Mouse (Mus musculus): Measurements from ENCODE around the gene Rnf24. TPM values are rescaled to one million over a fixed set of nuclear protein-coding genes. Genes with fewer than 3 reads are reported as not detected.
"Not testable (repeated sequence)": the region's sequence is repeated elsewhere in the genome, so short reads cannot be mapped to it uniquely, and the experiment has no call there.

Rnf24 gene
- total and polyA plus RNA-seq, 3 experiments: 3.9 to 14.7 (median 3.9) TPM

DNA sequence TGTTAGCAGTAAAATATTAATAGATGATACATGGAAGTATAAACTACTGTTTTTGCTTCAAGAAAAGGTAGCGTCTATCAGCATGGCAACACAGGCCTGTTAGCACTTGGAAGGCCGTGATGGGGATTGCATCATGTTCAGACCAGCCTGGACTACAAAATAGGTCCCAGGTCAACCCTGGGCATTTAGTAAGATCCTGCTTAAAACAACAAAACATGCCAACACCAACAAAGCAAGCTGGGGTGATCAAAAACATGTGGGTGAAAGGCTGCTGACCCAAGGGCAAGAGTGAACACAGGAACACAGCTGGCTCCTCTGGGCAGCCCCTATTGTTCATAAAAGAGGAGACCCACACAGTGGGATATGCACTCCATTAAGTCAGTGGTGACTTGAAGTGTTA is 44.9 kb downstream of the Rnf24 start:
- no peak for TF ChIP-seq PAX5 (IDR thresholded peaks at IDR 0.05; ENCODE audit: low read length)
- TF ChIP-seq MAX (IDR thresholded peaks at IDR 0.05; ENCODE audit: low read length): 0 out of 2 replicates have a peak, but pooled peaks have one; percentile 2
- peaks cover 3% of the 10 kb centered on the region; the same call in 1 of the 2 replicates for H3K79me2 ChIP-seq (replicated peaks; ENCODE audit: control insufficient read depth, extremely low read depth, insufficient read depth, poor library complexity, severe bottlenecking)
- no peak overlapping the region for H3K4me2 ChIP-seq (ENCODE audit: insufficient read depth, low read depth, poor library complexity, severe bottlenecking)
- peaks cover 6 to 10% of the 10 kb centered on the region in 2 experiments; a peak in 3 of 4 replicates for H3K4me1 ChIP-seq (ENCODE audit: control insufficient read depth in 1 of 2, insufficient read depth in 2 of 2)
- H3K27ac ChIP-seq (ENCODE audit: insufficient read depth, low read depth): no peak overlapping the region
- no peaks in the 10 kb centered on the region for H3K27me3 ChIP-seq (replicated peaks)
- no peak overlapping the region; the same call in 1 of the 2 replicates for H3K9ac ChIP-seq (ENCODE audit: insufficient read depth, low read depth)
- H3K4me3 ChIP-seq (replicated peaks in 1 of 3; ENCODE audit: low read depth in 2 of 3, low read length in 2 of 3, poor library complexity in 1 of 3): no peak overlapping the region
- DNase-seq (ENCODE audit: extremely low read depth): no peak
- dilution Hi-C loops (cut with MboI; ENCODE audit: extremely low pct_ligation_motif_present, extremely low pct_unique_long_range_greater_than_20kb, low sequenced_read_pairs): no loop called here
- no peaks in the 10 kb centered on the region for H3K9me3 ChIP-seq (replicated peaks; ENCODE audit: low read length)
- in situ Hi-C loops (cut with MboI; ENCODE audit: low pct_ligation_motif_present, low pct_unique_long_range_greater_than_20kb, low sequenced_read_pairs): no loop called here
- peaks cover 24 to 44% of the 10 kb centered on the region in 2 experiments for H3K36me3 ChIP-seq (replicated peaks in 1 of 2; ENCODE audit: control insufficient read depth in 1 of 2, insufficient read depth in 1 of 2, low read length in 1 of 2)

DNA sequence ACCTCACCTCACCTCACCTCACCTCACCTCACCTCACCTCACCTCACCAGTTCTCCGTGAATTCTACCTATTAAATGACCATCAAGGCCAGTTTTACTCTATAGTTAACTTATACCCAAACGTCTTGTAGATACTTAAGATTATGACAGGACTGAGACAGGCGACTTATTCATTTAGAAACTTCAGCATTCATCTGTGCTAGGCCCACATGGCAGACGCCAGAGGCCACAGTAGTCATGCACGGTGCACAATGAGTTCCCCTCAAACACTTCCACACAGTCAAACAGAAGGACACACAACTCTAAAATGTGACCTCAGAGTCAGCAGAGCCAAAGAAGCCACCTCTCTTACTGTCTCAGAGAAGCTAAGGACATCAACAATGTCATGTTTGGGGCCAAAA is 45.3 kb downstream of the Rnf24 start:
- dilution Hi-C loops (cut with MboI; ENCODE audit: extremely low pct_ligation_motif_present, extremely low pct_unique_long_range_greater_than_20kb, low sequenced_read_pairs): no loop called here
- Histone ChIP-seq H3K4me3 (replicated peaks in 1 of 3; ENCODE audit: low read depth in 2 of 3, low read length in 2 of 3, poor library complexity in 1 of 3) (no peak overlapping the region), H3K27ac (ENCODE audit: insufficient read depth, low read depth) (no peak overlapping the region), H3K9me3 (replicated peaks; ENCODE audit: low read length) (no peaks in the 10 kb centered on the region), H3K4me1 (ENCODE audit: control insufficient read depth in 1 of 2, insufficient read depth in 2 of 2) (peaks cover 6 to 10% of the 10 kb centered on the region in 2 experiments; a peak in 3 of 4 replicates), H3K4me2 (ENCODE audit: insufficient read depth, low read depth, poor library complexity, severe bottlenecking) (no peak overlapping the region), H3K36me3 (replicated peaks in 1 of 2; ENCODE audit: control insufficient read depth in 1 of 2, insufficient read depth in 1 of 2, low read length in 1 of 2) (peaks cover 27 to 45% of the 10 kb centered on the region in 2 experiments), H3K27me3 (replicated peaks) (no peaks in the 10 kb centered on the region), H3K9ac (ENCODE audit: insufficient read depth, low read depth) (no peak overlapping the region; the same call in 1 of the 2 replicates), H3K79me2 (replicated peaks; ENCODE audit: control insufficient read depth, extremely low read depth, insufficient read depth, poor library complexity, severe bottlenecking) (no peaks in the 10 kb centered on the region; the same call in 1 of the 2 replicates)
- in situ Hi-C loops (cut with MboI; ENCODE audit: low pct_ligation_motif_present, low pct_unique_long_range_greater_than_20kb, low sequenced_read_pairs): no loop called here
- peak; percentile 33 for DNase-seq (ENCODE audit: extremely low read depth)
- peak; percentile 67; the same call in 1 of the 2 replicates for TF ChIP-seq IRF4 (IDR thresholded peaks at IDR 0.05; ENCODE audit: low read depth, low read length)
- TF ChIP-seq USF1 (IDR thresholded peaks at IDR 0.05; ENCODE audit: low read depth, low read length): no peak
- TF ChIP-seq PAX5 (IDR thresholded peaks at IDR 0.05; ENCODE audit: low read length): no peak

DNA sequence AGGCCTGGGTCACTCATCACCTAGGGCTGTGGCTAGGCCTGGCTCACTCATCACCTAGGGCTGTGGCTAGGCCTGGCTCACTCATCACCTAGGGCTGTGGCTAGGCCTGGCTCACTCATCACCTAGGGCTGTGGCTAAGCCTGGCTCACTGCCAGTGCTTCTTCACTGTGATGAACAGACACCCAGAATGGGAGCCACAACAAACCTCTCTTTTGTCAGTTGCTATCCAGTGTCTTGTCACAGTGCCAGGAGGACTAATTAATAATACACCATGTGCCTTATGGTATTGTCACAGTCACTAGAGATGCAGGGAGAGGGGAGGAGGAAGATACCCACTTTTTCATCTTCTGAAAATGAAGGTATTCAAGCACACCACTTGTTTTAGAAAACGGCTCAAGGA is 47.5 kb downstream of the Rnf24 start:
- H3K4me3 ChIP-seq (replicated peaks in 1 of 3; ENCODE audit: low read depth in 2 of 3, low read length in 2 of 3, poor library complexity in 1 of 3); H3K79me2 ChIP-seq (replicated peaks; ENCODE audit: control insufficient read depth, extremely low read depth, insufficient read depth, poor library complexity, severe bottlenecking); H3K9me3 ChIP-seq (replicated peaks; ENCODE audit: low read length); H3K9ac ChIP-seq (ENCODE audit: insufficient read depth, low read depth); H3K4me2 ChIP-seq (ENCODE audit: insufficient read depth, low read depth, poor library complexity, severe bottlenecking); H3K27me3 ChIP-seq (replicated peaks); DNase-seq (ENCODE audit: extremely low read depth); H3K27ac ChIP-seq (ENCODE audit: insufficient read depth, low read depth); dilution Hi-C loops (cut with MboI; ENCODE audit: extremely low pct_ligation_motif_present, extremely low pct_unique_long_range_greater_than_20kb, low sequenced_read_pairs); in situ Hi-C loops (cut with MboI; ENCODE audit: low pct_ligation_motif_present, low pct_unique_long_range_greater_than_20kb, low sequenced_read_pairs): not testable (repeated sequence)
- Histone ChIP-seq H3K4me1 (ENCODE audit: control insufficient read depth in 1 of 2, insufficient read depth in 2 of 2) (peaks cover 6 to 10% of the 10 kb centered on the region in 2 experiments; a peak in 3 of 4 replicates), H3K36me3 (replicated peaks in 1 of 2; ENCODE audit: control insufficient read depth in 1 of 2, insufficient read depth in 1 of 2, low read length in 1 of 2) (peaks cover 35 to 54% of the 10 kb centered on the region in 2 experiments)

DNA sequence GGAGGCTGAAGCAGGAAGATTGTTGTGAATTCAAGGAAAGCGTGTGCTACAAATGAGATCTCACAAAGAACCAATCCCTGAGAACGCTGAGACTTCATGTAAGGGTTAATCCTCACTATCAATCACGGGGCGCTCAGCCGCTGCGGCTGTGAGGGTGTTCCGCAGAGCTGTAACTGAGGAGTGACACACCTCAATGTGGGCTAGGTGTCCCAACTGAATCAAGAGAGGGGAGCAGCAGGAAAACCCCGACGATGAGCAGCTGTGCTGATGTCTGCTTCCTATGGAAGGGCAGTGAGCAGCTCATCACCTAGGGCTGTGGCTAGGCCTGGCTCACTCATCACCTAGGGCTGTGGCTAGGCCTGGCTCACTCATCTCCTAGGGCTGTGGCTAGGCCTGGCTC is 48.2 kb downstream of the Rnf24 start:
- H3K9me3 ChIP-seq (replicated peaks; ENCODE audit: low read length): no peaks in the 10 kb centered on the region
- peaks cover 6 to 10% of the 10 kb centered on the region in 2 experiments; a peak in 3 of 4 replicates for H3K4me1 ChIP-seq (ENCODE audit: control insufficient read depth in 1 of 2, insufficient read depth in 2 of 2)
- in situ Hi-C loops (cut with MboI; ENCODE audit: low pct_ligation_motif_present, low pct_unique_long_range_greater_than_20kb, low sequenced_read_pairs): no loop called here
- no peak overlapping the region for H3K9ac ChIP-seq (ENCODE audit: insufficient read depth, low read depth)
- H3K4me3 ChIP-seq (replicated peaks in 1 of 3; ENCODE audit: low read depth in 2 of 3, low read length in 2 of 3, poor library complexity in 1 of 3): no peak overlapping the region
- peaks cover 36 to 61% of the 10 kb centered on the region in 2 experiments for H3K36me3 ChIP-seq (replicated peaks in 1 of 2; ENCODE audit: control insufficient read depth in 1 of 2, insufficient read depth in 1 of 2, low read length in 1 of 2)
- H3K79me2 ChIP-seq (replicated peaks; ENCODE audit: control insufficient read depth, extremely low read depth, insufficient read depth, poor library complexity, severe bottlenecking): no peaks in the 10 kb centered on the region; the same call in 1 of the 2 replicates
- no peak overlapping the region for H3K4me2 ChIP-seq (ENCODE audit: insufficient read depth, low read depth, poor library complexity, severe bottlenecking)
- no peak overlapping the region for H3K27ac ChIP-seq (ENCODE audit: insufficient read depth, low read depth)
- dilution Hi-C loops (cut with MboI; ENCODE audit: extremely low pct_ligation_motif_present, extremely low pct_unique_long_range_greater_than_20kb, low sequenced_read_pairs): no loop called here
- no peaks in the 10 kb centered on the region for H3K27me3 ChIP-seq (replicated peaks)
- DNase-seq (ENCODE audit: extremely low read depth): no peak
- TF ChIP-seq MXI1 (IDR thresholded peaks at IDR 0.05; ENCODE audit: low read depth, low read length) (no peak), UBTF (IDR thresholded peaks at IDR 0.05; ENCODE audit: low read depth, low read length) (no peak), ZKSCAN1 (IDR thresholded peaks at IDR 0.05; ENCODE audit: borderline replicate concordance, low read depth, low read length) (no peak), GABPA (IDR thresholded peaks at IDR 0.05; ENCODE audit: insufficient replicate concordance, low read depth, low read length) (no peak), ETS1 (conservative IDR thresholded peaks at IDR 0.05; ENCODE audit: low read depth, low read length) (no peak), ZC3H11A (IDR thresholded peaks at IDR 0.05; ENCODE audit: low read depth, low read length) (no peak), ZMIZ1 (IDR thresholded peaks at IDR 0.05; ENCODE audit: low read depth, low read length) (no peak), NELFE (IDR thresholded peaks at IDR 0.05; ENCODE audit: low read depth, low read length) (no peak), TBP (conservative IDR thresholded peaks at IDR 0.05; ENCODE audit: low read depth, low read length) (no peak), NRF1 (IDR thresholded peaks at IDR 0.05; ENCODE audit: low read depth, low read length) (no peak), POLR2AphosphoS2 (IDR thresholded peaks at IDR 0.05; ENCODE audit: low read depth, low read length) (no peak), BHLHE40 (IDR thresholded peaks at IDR 0.05; ENCODE audit: low read depth, low read length) (no peak), MAFK (IDR thresholded peaks at IDR 0.05; ENCODE audit: insufficient replicate concordance, low read length) (no peak), RAD21 (IDR thresholded peaks at IDR 0.05; ENCODE audit: low read depth, low read length) (no peak), PAX5 (IDR thresholded peaks at IDR 0.05; ENCODE audit: low read length) (no peak)
